In the genomic region with DNA sequence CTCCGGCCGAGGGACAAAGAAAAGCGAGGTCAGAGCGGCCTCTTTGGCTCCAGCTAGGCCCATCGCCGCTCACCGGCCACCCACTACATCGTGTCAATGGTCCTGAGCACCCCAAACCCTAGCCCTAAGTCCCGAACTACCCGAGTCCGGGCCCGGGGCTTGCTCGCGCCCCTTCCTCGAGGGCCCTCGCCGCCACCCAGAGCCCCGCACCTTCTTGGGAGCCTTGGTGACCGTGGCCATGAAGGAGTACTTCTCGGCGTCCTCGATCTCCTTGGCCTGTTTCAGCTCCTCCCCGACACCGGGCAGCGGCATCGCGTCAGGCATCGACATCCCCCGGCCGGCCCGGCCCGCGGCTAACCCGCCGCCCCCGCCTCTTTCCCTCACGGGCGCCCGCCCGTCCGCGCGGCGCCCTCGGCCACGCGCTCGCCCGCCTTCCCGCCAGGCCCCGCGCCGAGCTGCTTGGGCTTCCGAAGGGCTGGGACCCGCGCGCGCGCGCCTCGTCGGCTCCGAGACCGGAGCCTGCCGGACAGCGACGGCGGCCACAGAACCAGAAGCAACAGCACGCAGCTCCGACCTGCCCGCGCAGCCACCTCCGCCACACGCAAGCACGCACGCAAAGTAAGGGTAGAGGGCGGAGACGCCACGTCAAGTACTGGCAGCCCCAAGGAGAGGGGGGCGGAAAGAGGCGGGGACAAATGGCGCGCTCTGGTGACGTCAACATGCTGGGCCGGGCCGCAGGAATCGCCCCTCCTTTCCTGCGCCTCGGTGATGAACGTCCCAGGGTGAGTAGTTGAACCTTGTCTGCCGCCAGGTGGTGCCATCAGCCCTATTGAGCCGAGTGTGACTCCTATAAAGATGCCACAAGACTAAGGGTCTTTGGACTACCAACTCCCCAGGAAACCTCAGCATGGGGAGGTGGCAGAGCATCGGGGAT, we compare ENCODE assay signal across 1 mouse cellular context.
TF ChIP-seq lines count a peak whose summit lies in the region.

A gene (minus strand): TSS at position 613 of the 934 bp plus-strand sequence.

TF ChIP-seq in myocyte, 11 proteins besides CTCF, POLR2A, EP300 and RAD21 (continued from another document):
- no peak for TF ChIP-seq TCF12 (IDR thresholded peaks at IDR 0.05; ENCODE audit: insufficient read depth, poor library complexity, severe bottlenecking)
